Mouse (Mus musculus): ENCODE measurements around the gene Ino80e. TPM values are rescaled to one million over a fixed set of nuclear protein-coding genes. Genes with fewer than 3 reads are reported as not detected.

The Ino80e gene
- total and polyA plus RNA-seq, 3 experiments = 93.0 to 476 (median 189) TPM

DNA sequence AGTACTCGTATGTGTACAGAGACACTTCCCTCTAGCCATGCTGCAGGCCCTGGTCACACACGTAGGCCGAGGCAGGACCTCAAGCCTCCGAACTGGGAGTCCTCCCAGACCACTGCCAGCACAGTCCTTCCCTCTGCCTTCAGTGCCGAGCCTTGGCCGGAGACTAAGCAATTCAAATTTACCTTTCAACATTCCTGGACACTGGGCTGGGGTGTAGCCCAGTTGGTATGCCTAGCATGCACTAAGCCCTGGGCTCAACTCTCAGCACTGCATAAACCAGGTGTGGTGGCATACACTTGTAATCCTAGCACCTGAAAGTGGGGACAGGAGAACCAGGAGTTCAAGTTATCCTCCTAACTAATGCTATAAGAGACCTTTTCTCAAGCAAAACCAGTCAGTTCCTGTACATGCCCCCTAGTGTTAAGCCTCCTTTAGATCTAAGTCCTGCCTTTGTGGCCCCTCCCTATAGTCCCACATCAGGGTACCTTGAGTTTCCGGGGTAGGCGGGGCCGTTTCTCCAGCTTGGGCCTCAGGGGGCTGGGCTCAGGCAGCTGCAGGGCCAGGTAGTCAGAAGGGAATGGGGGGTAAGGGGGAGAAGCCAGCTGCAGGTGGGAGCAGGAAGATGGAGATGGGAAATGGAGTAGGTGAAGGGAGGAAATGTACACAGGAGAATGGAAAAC lies 5.3 kb downstream of the Ino80e start:
- peaks cover 0 to 5% of the 10 kb centered on the region in 2 experiments; a peak in 3 of 4 replicates for H3K4me1 ChIP-seq (ENCODE audit: control insufficient read depth in 1 of 2, insufficient read depth in 2 of 2, low read length in 2 of 2)

DNA sequence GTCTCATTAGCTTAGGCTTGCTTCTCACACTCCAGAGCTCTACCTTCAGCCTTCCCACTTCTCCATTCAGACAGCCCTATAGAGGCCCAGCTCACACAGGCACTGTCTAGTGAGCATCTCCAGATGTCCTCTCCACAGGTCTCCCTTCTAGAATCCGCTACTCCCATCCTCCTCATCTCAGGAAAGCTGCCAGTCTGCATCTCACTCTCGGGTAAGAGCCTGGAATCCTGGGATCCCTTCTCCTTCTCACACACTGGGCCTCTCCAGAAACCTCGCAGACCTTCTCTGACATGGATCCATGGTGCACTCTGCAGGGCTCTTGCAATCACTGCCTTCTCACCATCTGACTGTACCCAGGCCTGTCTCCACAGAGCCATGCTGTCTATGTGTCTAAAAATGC lies 6.5 kb downstream of the Ino80e start:
- no peak overlapping the region for H3K4me3 ChIP-seq (ENCODE audit: control insufficient read depth in 1 of 2, insufficient read depth in 1 of 2, low read depth in 2 of 2, low read length in 2 of 2)
- H3K27ac ChIP-seq (ENCODE audit: control insufficient read depth, low read depth, low read length) = no peak overlapping the region
- TF ChIP-seq E2F4 (IDR thresholded peaks at IDR 0.05; ENCODE audit: borderline replicate concordance, low read depth, low read length) (no peak), ELF1 (IDR thresholded peaks at IDR 0.05; ENCODE audit: low read depth, low read length) (no peak), POLR2AphosphoS2 (IDR thresholded peaks at IDR 0.05; ENCODE audit: low read length) (no peak), ZC3H11A (IDR thresholded peaks at IDR 0.05; ENCODE audit: low read depth, low read length) (no peak), NELFE (IDR thresholded peaks at IDR 0.05; ENCODE audit: low read depth, low read length) (no peak), KAT2A (conservative IDR thresholded peaks at IDR 0.05; ENCODE audit: low read depth, low read length) (no peak), UBTF (IDR thresholded peaks at IDR 0.05; ENCODE audit: borderline replicate concordance, insufficient read depth, low read depth, low read length) (no peak)
- no peak for DNase-seq (ENCODE audit: low read depth, low spot score)
- H3K79me2 ChIP-seq (ENCODE audit: control insufficient read depth, insufficient read depth, low read length, poor library complexity) = peaks cover 8% of the 10 kb centered on the region
- H3K27me3 ChIP-seq (ENCODE audit: control insufficient read depth in 1 of 2, insufficient read depth in 2 of 2, low read length in 2 of 2) = no peaks in the 10 kb centered on the region
- H3K9ac ChIP-seq (ENCODE audit: control insufficient read depth, low read depth, low read length, poor library complexity, severe bottlenecking) = no peak overlapping the region
- no peaks in the 10 kb centered on the region; a peak in 2 of 4 replicates for H3K4me1 ChIP-seq (ENCODE audit: control insufficient read depth in 1 of 2, insufficient read depth in 2 of 2, low read length in 2 of 2)
- H3K9me3 ChIP-seq (replicated peaks; ENCODE audit: insufficient read depth, low read length) = no peaks in the 10 kb centered on the region
- H3K36me3 ChIP-seq (ENCODE audit: control insufficient read depth in 1 of 2, insufficient read depth in 2 of 2, low read length in 2 of 2) = peaks cover 11 to 14% of the 10 kb centered on the region in 2 experiments

More for the DNA sequence above, 5.3 kb downstream of the Ino80e start:
- no peaks in the 10 kb centered on the region for H3K9me3 ChIP-seq (replicated peaks; ENCODE audit: insufficient read depth, low read length)
- no peak for DNase-seq (ENCODE audit: low read depth, low spot score)
- no peaks in the 10 kb centered on the region for H3K27me3 ChIP-seq (ENCODE audit: control insufficient read depth in 1 of 2, insufficient read depth in 2 of 2, low read length in 2 of 2)
- TF ChIP-seq USF2 (IDR thresholded peaks at IDR 0.05; ENCODE audit: borderline replicate concordance in 1 of 2, insufficient read depth in 1 of 2, low read depth in 1 of 2, low read length in 2 of 2) (no peak), CHD2 (IDR thresholded peaks at IDR 0.05; ENCODE audit: low read length) (no peak), TAL1 (IDR thresholded peaks at IDR 0.05; ENCODE audit: low read length) (no peak), ZNF384 (IDR thresholded peaks at IDR 0.05; ENCODE audit: low read depth, low read length) (no peak), POLR2AphosphoS5 (IDR thresholded peaks at IDR 0.05; ENCODE audit: borderline replicate concordance, low read depth, low read length) (no peak), SIN3A (IDR thresholded peaks at IDR 0.05; ENCODE audit: low read length) (no peak), HCFC1 (IDR thresholded peaks at IDR 0.05; ENCODE audit: low read depth, low read length) (no peak), POLR2AphosphoS2 (IDR thresholded peaks at IDR 0.05; ENCODE audit: low read length) (no peak), GATA1 (IDR thresholded peaks at IDR 0.05; ENCODE audit: low read depth, low read length) (no peak), TBP (IDR thresholded peaks at IDR 0.05; ENCODE audit: low read depth, low read length) (no peak), MAX (IDR thresholded peaks at IDR 0.05; ENCODE audit: low read length) (no peak), CHD1 (IDR thresholded peaks at IDR 0.05; ENCODE audit: low read depth, low read length) (no peak), BHLHE40 (IDR thresholded peaks at IDR 0.05; ENCODE audit: borderline replicate concordance, low read depth, low read length) (no peak), MXI1 (IDR thresholded peaks at IDR 0.05; ENCODE audit: low read depth, low read length) (no peak), UBTF (IDR thresholded peaks at IDR 0.05; ENCODE audit: borderline replicate concordance, insufficient read depth, low read depth, low read length) (no peak), ZC3H11A (IDR thresholded peaks at IDR 0.05; ENCODE audit: low read depth, low read length) (no peak), ZKSCAN1 (IDR thresholded peaks at IDR 0.05; ENCODE audit: low read depth, low read length) (no peak), E2F4 (IDR thresholded peaks at IDR 0.05; ENCODE audit: borderline replicate concordance, low read depth, low read length) (no peak)
- no peak overlapping the region for H3K9ac ChIP-seq (ENCODE audit: control insufficient read depth, low read depth, low read length, poor library complexity, severe bottlenecking)
- peaks cover 11 to 17% of the 10 kb centered on the region in 2 experiments for H3K36me3 ChIP-seq (ENCODE audit: control insufficient read depth in 1 of 2, insufficient read depth in 2 of 2, low read length in 2 of 2)
- no peak overlapping the region for H3K27ac ChIP-seq (ENCODE audit: control insufficient read depth, low read depth, low read length)
- peaks cover 21% of the 10 kb centered on the region for H3K79me2 ChIP-seq (ENCODE audit: control insufficient read depth, insufficient read depth, low read length, poor library complexity)
- no peak overlapping the region for H3K4me3 ChIP-seq (ENCODE audit: control insufficient read depth in 1 of 2, insufficient read depth in 1 of 2, low read depth in 2 of 2, low read length in 2 of 2)
